Mouse (Mus musculus): ENCODE data around the gene Pdlim4. TPM values are rescaled to one million over a fixed set of nuclear protein-coding genes. Genes with fewer than 3 reads are reported as not detected.

Gene Pdlim4
- polyA plus RNA-seq, 1 experiment from 2014 or later = 55.5 TPM

DNA sequence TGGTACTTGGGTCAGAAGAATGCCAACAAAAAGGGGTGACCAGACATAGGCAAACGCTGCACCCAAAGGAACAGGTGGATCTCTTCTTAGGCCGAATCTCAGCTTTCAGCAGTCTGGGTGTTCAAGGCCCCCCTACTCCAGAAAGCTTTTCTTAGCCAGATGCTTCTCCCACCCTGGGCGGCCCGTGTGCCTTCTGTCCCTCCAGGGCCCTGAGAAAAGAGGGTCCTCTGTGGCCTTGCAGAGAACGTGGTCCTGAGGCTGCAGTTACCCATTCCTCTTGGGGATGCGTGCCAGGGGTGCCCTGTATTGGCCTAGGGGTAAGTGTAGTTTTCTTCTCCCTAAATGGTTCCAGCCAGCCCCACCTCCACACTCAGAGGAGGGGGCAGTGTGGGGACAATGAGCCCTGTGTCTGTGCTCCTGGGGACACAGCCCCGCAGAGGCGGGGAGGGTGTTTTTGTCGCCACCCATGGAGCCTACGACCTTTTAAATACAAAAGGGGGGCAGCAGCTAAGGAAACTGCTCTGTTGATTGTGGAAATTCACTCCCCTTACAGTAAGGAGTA lies 10.7 kb downstream of the Pdlim4 start:
- no peaks in the 10 kb centered on the region for H3K27me3 ChIP-seq (ENCODE audit: control insufficient read depth, insufficient read depth, low read length)
- H3K4me2 ChIP-seq (replicated peaks; ENCODE audit: low read depth) = no peak overlapping the region
- no peak for DNase-seq (ENCODE audit: low spot score)
- TF ChIP-seq CTCF (IDR thresholded peaks at IDR 0.05; ENCODE audit: low read depth) = no peak
- TF ChIP-seq EP300 (optimal IDR thresholded peaks at IDR 0.05) = no peak
- 69% methylated on average over 10 of the region's 10 CpGs for WGBS
- no peak overlapping the region for H3K9ac ChIP-seq (ENCODE audit: low read length)
- ATAC-seq (ENCODE audit: low FRiP score, low TSS enrichment) = no peak
- no peak overlapping the region for H3K4me3 ChIP-seq (ENCODE audit: low read depth, low read length)
- peak overlapping the region; percentile 36; the same call in 1 of the 2 replicates for H3K27ac ChIP-seq (replicated peaks)
- peaks cover 7% of the 10 kb centered on the region; the same call in 1 of the 2 replicates for H3K4me1 ChIP-seq (replicated peaks; ENCODE audit: control insufficient read depth, insufficient read depth)
- no peaks in the 10 kb centered on the region; the same call in 1 of the 2 replicates for H3K36me3 ChIP-seq (ENCODE audit: control insufficient read depth, insufficient read depth, low read length)
- no peaks in the 10 kb centered on the region for H3K9me3 ChIP-seq (ENCODE audit: control insufficient read depth, low read length)

DNA sequence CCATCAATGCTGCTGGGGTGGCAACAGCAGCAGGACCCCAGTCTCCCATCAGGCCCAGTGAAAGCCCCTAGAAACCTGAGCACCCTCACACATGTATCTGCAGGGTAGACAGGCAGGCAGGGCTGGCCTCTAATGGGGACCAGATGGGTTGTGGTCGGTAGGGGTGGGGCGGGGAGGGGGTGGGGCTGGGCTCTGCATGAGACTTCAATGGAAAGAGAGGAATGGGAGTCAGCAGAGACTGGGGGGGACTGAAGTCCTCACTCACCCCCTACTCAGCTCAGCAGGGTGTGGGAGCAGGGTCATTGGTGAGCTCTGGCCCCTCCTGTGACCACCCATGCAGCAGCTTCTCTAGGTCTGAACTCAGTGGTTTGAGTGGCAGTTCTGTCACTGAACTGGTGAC lies 11.4 kb downstream of the Pdlim4 start:
- WGBS = 44% methylated on average over 2 of the region's 2 CpGs
- H3K27ac ChIP-seq (replicated peaks) = no peak overlapping the region
- peaks cover 7% of the 10 kb centered on the region; the same call in 1 of the 2 replicates for H3K4me1 ChIP-seq (replicated peaks; ENCODE audit: control insufficient read depth, insufficient read depth)
- H3K36me3 ChIP-seq (ENCODE audit: control insufficient read depth, insufficient read depth, low read length) = no peaks in the 10 kb centered on the region; the same call in 1 of the 2 replicates
- TF ChIP-seq CTCF (IDR thresholded peaks at IDR 0.05; ENCODE audit: low read depth) (no peak), EP300 (optimal IDR thresholded peaks at IDR 0.05) (no peak)
- no peaks in the 10 kb centered on the region for H3K9me3 ChIP-seq (ENCODE audit: control insufficient read depth, low read length)
- no peak overlapping the region for H3K4me2 ChIP-seq (replicated peaks; ENCODE audit: low read depth)
- no peaks in the 10 kb centered on the region for H3K27me3 ChIP-seq (ENCODE audit: control insufficient read depth, insufficient read depth, low read length)
- H3K9ac ChIP-seq (ENCODE audit: low read length) = no peak overlapping the region
- no peak for ATAC-seq (ENCODE audit: low FRiP score, low TSS enrichment)
- H3K4me3 ChIP-seq (ENCODE audit: low read depth, low read length) = no peak overlapping the region
- no peak for DNase-seq (ENCODE audit: low spot score)

DNA sequence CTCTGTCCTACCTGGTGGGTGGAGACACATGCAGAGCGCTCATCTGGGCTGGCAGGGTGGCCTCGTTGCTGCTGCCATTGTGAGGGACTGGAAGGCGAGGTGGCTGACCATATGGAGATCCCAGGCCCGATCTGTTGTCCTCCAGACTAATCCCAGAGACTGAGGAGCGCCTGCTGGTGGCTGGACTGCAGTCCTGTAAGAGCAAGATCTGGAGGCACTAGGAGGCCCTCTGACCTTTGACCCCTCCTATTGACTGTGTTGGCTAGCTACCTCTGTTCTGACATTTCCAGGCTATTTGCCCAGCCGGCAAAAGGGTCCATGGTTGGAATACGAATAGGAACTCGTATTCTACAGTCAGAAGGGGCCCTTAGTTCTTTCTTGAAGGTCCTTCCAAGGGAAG lies 12.7 kb downstream of the Pdlim4 start:
- H3K9me3 ChIP-seq (ENCODE audit: control insufficient read depth, low read length) = no peaks in the 10 kb centered on the region
- H3K9ac ChIP-seq (ENCODE audit: low read length) = no peak overlapping the region
- TF ChIP-seq CTCF (IDR thresholded peaks at IDR 0.05; ENCODE audit: low read depth) (peak; percentile 43), EP300 (optimal IDR thresholded peaks at IDR 0.05) (no peak)
- no peak overlapping the region for H3K27ac ChIP-seq (replicated peaks)
- H3K4me1 ChIP-seq (replicated peaks; ENCODE audit: control insufficient read depth, insufficient read depth) = peaks cover 4% of the 10 kb centered on the region; the same call in 1 of the 2 replicates
- no peak overlapping the region for H3K4me3 ChIP-seq (ENCODE audit: low read depth, low read length)
- no peak for ATAC-seq (ENCODE audit: low FRiP score, low TSS enrichment)
- H3K36me3 ChIP-seq (ENCODE audit: control insufficient read depth, insufficient read depth, low read length) = no peaks in the 10 kb centered on the region; the same call in 1 of the 2 replicates
- WGBS = 57% methylated on average over 8 of the region's 8 CpGs
- DNase-seq (ENCODE audit: low spot score) = peak; percentile 24
- H3K4me2 ChIP-seq (replicated peaks; ENCODE audit: low read depth) = no peak overlapping the region
- no peaks in the 10 kb centered on the region for H3K27me3 ChIP-seq (ENCODE audit: control insufficient read depth, insufficient read depth, low read length)

DNA sequence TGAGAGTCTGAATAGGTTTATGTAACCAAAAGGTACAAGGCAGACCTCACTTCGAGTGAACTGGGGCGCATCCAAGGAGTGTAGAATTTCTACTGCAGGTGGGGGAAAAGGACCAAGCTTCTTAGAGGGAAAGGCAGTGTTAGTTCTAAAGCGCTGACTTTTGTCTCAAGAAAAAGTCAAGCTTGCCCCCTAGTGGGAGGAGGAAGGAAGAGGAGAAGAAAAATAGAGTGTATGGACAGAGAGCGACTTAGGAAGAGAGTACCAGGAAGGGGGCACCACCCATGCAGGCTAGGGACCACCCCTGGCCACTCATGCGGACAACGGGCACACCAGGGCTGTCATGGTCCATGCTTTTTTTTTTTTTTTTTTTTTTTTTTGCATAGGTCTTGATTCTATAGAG lies 14.6 kb downstream of the Pdlim4 start:
- DNase-seq (ENCODE audit: low spot score) = peak; percentile 29
- Histone ChIP-seq H3K9me3 (ENCODE audit: control insufficient read depth, low read length) (no peaks in the 10 kb centered on the region), H3K4me2 (replicated peaks; ENCODE audit: low read depth) (no peak overlapping the region), H3K4me1 (replicated peaks; ENCODE audit: control insufficient read depth, insufficient read depth) (no peaks in the 10 kb centered on the region; the same call in 1 of the 2 replicates), H3K27me3 (ENCODE audit: control insufficient read depth, insufficient read depth, low read length) (no peaks in the 10 kb centered on the region), H3K36me3 (ENCODE audit: control insufficient read depth, insufficient read depth, low read length) (no peaks in the 10 kb centered on the region), H3K27ac (replicated peaks) (no peak overlapping the region), H3K9ac (ENCODE audit: low read length) (no peak overlapping the region), H3K4me3 (ENCODE audit: low read depth, low read length) (no peak overlapping the region)
- 0 out of 2 replicates have a peak, but pooled peaks have one; percentile 33 for ATAC-seq (ENCODE audit: low FRiP score, low TSS enrichment)
- TF ChIP-seq CTCF (IDR thresholded peaks at IDR 0.05; ENCODE audit: low read depth) = peak; percentile 86
- no peak for TF ChIP-seq EP300 (optimal IDR thresholded peaks at IDR 0.05)
- WGBS = 36% methylated on average over 6 of the region's 6 CpGs

DNA sequence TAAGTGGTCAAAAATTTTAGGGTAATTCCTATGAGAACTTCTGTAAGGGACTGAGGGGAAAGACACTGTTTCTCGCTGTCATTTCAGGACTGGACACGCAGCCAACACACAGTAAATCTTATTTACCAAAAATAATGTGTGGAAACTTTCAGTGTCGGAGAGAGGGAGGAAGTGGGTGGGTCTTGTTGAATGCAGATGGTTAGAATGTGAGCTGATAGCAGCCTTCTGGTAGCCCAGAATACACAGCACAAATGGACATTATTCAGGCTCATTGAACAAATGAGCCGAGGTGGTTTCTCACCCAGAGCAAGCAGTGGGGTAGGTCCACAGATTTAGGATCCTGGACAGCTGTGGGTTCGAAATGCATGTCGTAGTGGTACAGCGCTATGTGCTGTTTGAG lies 15.7 kb downstream of the Pdlim4 start:
- H3K27me3 ChIP-seq (ENCODE audit: control insufficient read depth, insufficient read depth, low read length) = no peaks in the 10 kb centered on the region
- H3K4me1 ChIP-seq (replicated peaks; ENCODE audit: control insufficient read depth, insufficient read depth) = no peaks in the 10 kb centered on the region
- no peaks in the 10 kb centered on the region for H3K9me3 ChIP-seq (ENCODE audit: control insufficient read depth, low read length)
- no peak overlapping the region for H3K27ac ChIP-seq (replicated peaks)
- 79% methylated on average over 7 of the region's 7 CpGs for WGBS
- no peak for ATAC-seq (ENCODE audit: low FRiP score, low TSS enrichment)
- H3K36me3 ChIP-seq (ENCODE audit: control insufficient read depth, insufficient read depth, low read length) = no peaks in the 10 kb centered on the region
- TF ChIP-seq EP300 (optimal IDR thresholded peaks at IDR 0.05) (no peak), CTCF (IDR thresholded peaks at IDR 0.05; ENCODE audit: low read depth) (no peak)
- no peak for DNase-seq (ENCODE audit: low spot score)
- H3K4me2 ChIP-seq (replicated peaks; ENCODE audit: low read depth) = no peak overlapping the region
- H3K4me3 ChIP-seq (ENCODE audit: low read depth, low read length) = no peak overlapping the region
- H3K9ac ChIP-seq (ENCODE audit: low read length) = no peak overlapping the region

DNA sequence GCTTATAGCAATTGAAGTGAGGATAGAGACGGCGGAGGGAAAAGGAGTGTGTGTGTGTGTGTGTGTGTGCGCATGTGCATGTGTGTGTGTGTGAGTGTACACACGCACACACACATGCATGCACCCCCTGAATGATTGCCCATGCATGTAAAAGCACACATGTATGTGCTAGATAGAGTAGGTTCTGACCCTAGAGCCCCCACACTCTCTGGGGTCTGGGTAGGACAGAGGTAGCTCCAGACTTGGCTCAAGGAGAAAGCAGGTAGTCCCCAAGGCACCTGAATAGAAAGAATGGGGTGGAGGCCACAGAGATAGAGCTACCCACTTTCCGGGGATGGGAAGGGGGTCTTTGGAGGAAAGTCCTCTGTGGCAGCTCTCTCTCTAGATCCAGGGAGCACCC lies 16.7 kb downstream of the Pdlim4 start:
- DNase-seq (ENCODE audit: low spot score) (no peak), ATAC-seq (ENCODE audit: low FRiP score, low TSS enrichment) (no peak)
- Histone ChIP-seq H3K36me3 (ENCODE audit: control insufficient read depth, insufficient read depth, low read length) (no peaks in the 10 kb centered on the region), H3K4me1 (replicated peaks; ENCODE audit: control insufficient read depth, insufficient read depth) (no peaks in the 10 kb centered on the region), H3K9me3 (ENCODE audit: control insufficient read depth, low read length) (no peaks in the 10 kb centered on the region), H3K4me2 (replicated peaks; ENCODE audit: low read depth) (no peak overlapping the region), H3K4me3 (ENCODE audit: low read depth, low read length) (no peak overlapping the region), H3K27me3 (ENCODE audit: control insufficient read depth, insufficient read depth, low read length) (no peaks in the 10 kb centered on the region), H3K9ac (ENCODE audit: low read length) (no peak overlapping the region), H3K27ac (replicated peaks) (no peak overlapping the region)
- 94% methylated on average over 5 of the region's 5 CpGs for WGBS
- TF ChIP-seq CTCF (IDR thresholded peaks at IDR 0.05; ENCODE audit: low read depth) (no peak), EP300 (optimal IDR thresholded peaks at IDR 0.05) (no peak)

Data from stomach, postnatal 0 days (tissue).